Mouse (Mus musculus) thymus, postnatal 36 days (tissue): ENCODE measurements around the gene Calml4.
"Not testable (repeated sequence)": the region's sequence is repeated elsewhere in the genome, so short reads cannot be mapped to it uniquely, and the experiment has no call there.

Experiments used
- DNase-seq, 2 experiments: peaks; one replicate each; pipeline ENCODE4 v3.0.0; 2022; ENCODE audit warnings: mixed read lengths in 2 of 2

Calml4 gene

GRCm38 (mm10) chr9:62857719-62858261 is at the start of gene Calml4:
TSS of gene Calml4 (plus strand) at chr9:62858080.
- DNase-seq: no peak

GRCm38 (mm10) chr9:62810095-62810494 is 47.8 kb upstream of the Calml4 start:
- DNase-seq: no peak

GRCm38 (mm10) chr9:62810543-62811515 is 47.1 kb upstream of the Calml4 start:
- peak in 1 of 2 experiments; percentile 27 for DNase-seq

- DNase-seq: peak; percentile 91
Measured at GRCm38 (mm10) chr9:62811516-62812121, 46.3 kb upstream of the Calml4 start, which contains the start of gene Fem1b. TSS of gene Fem1b (minus strand) at chr9:62811934.

- DNase-seq: no peak
Measured at GRCm38 (mm10) chr9:62812216-62813049, 45.4 kb upstream of the Calml4 start.

DNA sequence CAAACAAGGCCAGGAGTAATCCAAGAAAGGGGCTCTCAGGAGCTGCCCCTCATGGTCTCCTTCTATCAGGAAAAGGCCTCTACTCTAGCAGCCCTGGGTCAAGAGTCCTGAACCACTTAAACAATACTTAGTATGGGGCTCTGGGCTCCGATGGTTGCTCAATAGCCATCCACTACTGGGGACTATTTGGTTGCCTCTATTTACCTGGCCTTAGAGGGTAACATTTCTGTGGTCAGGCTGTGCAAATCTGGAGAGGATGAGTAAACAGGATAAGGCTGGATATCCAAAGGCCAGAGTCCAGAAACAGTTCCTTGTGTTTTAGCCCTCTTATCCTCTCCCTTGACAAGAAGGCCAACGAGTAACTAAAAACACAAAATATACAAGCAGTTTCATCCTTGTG is 43.1 kb upstream of the Calml4 start:
- no peak for DNase-seq

- DNase-seq: no peak
Measured at GRCm38 (mm10) chr9:62816323-62817098, 41.4 kb upstream of the Calml4 start.

GRCm38 (mm10) chr9:62817099-62817571 is 40.7 kb upstream of the Calml4 start:
- no peak for DNase-seq

DNA sequence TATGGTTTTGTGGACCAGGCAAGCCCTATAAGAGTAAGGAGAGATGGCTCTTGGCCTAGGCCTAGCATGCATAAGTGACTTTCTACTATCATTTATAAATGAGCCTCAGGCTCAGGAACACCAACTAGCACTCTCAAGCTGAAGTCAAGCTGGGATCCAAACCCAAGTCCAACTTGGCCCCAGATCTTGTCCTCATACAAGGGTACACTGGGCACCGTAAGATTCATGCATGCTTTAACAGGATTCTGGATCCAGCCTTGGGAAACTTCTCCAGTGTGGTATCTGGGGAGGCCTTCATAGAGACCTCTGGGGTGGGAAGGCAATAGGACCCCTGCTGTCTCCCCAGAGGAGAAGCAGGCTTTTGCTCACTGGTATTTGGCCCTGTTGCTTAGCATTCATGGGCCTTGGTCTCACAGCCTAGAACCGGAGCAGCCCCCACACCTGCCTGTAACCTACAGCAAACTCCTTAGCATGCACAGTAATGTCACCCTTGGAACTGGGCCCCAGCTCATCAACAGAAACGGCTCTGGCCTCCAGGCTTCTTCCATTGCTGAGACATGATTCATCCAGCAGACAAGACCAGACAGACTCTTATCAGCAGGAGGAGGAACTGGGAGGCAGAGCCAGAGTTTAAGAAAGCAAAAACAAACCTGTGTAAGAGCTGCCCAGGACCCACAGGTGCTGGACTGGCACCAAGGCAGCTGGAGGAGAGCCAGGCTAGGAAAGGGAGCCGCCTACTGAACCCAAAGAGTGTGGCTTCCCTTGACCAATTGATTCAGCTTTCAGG is 39.9 kb upstream of the Calml4 start:
- DNase-seq: no peak

- no peak for DNase-seq
Measured at GRCm38 (mm10) chr9:62819494-62819893, 38.4 kb upstream of the Calml4 start.

GRCm38 (mm10) chr9:62819910-62820309 is 38.0 kb upstream of the Calml4 start:
- not testable (repeated sequence) for DNase-seq

- DNase-seq: no peak
Measured at GRCm38 (mm10) chr9:62820829-62821228, 37.1 kb upstream of the Calml4 start.

GRCm38 (mm10) chr9:62821811-62822210 is 36.1 kb upstream of the Calml4 start:
- no peak for DNase-seq

DNA sequence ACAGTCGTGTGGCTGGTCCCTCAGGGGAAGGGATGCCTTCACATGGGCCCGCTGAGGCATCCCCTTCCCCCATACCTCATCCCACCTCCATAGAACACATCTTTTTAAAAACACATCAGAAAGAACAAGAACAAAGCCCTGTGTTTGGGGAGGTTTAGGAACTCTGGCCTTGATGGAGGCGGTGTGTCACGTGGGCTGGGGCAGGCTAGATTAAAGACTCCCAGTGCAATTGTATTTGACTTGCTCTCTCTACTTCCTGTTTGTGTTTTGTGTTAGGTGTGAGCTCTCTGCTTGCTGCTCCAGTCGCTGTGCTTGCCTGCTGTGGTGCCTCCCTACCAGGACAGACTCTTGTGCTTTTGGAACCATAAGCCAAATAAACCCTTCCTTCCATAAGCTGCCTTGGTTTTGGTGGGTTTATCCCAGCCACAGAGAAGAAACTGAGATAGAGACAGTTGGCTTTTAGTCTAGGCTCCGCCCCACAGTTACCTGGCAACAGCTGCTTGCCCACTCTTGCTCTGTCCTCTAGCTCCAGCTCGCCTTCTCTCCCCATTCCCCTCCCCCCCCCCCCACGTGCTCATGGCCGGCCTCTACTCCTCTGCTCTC is 32.0 kb upstream of the Calml4 start:
- peak in 1 of 2 experiments; percentile 48 for DNase-seq

GRCm38 (mm10) chr9:62826456-62826855 is 31.4 kb upstream of the Calml4 start:
- DNase-seq: no peak

DNA sequence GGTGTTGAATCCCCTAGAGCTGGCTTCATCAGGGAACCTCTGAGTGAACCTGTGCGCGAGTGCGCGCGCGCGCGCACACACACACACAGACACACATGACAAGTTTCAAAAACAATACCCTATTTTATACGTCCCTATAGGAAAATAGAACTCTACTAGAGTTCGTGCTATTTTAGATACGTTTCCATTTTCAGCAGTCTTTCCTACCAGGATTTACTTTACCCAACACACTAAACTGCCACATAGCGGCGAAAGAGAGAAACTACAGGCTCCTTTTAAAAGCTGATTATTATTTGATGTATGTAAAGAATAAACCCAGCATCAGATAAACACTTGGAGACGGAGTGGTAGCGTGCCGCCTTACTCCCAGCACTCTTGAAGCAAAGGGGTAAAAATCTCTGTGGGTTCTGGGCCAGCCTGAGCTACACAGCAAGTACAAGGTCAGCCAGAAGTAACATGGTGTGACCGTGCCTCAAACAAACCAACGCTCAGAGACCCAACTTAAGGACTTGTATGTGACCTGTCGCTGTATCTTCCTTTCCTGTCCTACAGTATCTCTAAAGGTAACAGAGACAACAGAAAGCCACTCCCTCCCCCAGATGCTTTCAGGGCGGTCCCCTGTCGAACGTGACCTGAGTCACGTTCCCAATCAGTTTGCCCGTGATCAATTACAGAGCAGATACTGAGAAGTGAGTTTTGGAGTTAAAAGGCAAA is 29.8 kb upstream of the Calml4 start:
- DNase-seq: no peak

DNA sequence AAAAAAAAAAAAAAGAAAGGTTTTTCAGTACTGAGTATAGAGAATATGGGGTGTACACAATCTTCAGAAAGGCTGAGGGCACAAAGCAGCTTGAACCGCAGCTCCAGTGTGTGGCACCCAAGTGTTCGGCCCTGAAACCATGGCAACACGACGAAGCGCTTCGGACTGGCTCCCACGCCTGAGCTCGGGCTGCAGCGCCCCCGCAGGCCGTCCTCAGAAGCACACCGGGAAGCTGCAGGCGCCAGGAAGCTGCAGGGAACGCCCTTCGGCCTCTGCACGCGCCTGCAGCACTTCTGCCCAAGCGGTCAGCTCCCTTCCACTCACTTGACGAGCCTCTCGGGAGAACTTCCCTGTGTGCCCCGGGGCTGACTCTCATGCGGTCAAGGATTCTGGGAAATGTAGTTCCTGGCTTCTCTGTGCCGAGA is 29.2 kb upstream of the Calml4 start:
- DNase-seq: peak; percentile 88 to 89

DNA sequence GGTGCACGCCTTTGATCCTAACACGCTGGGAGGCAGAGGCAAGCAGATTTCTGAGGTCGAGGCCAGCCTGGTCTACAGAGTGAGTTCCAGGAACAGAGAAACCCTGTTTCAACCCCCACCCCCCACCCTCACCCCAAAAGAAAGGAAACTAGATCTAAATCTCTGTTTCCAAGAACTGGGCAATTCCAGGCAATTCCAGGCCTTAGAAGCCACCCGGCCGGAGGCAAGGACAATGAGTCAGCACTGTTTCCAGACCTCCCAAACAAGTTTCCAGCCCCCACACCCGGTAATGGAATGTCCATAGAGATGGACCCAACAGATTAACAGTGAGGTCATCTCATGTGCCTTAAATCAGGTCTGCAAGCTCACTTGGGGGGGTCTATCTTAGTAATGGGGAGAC is 28.0 kb upstream of the Calml4 start:
- no peak for DNase-seq

DNA sequence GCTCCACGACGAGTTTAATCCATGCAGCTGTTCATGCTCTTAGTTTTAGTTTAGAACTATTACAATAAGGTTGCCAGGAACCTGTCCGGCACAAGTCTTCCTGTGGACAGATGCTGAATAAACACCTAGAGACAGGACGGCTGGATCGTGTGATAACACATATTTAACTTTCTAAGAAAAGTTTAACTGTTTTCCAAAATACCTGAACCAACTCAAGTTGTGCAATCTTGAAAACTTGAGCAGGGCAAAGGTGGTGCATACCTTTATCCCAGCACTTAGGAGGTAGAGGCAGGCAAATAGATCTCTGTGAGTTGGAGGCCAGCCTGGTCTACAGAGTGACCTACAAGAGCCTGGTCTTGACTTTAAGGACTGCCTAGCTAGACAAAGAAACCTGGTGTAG is 23.0 kb upstream of the Calml4 start:
- no peak for DNase-seq
